Mouse (Mus musculus) ES-E14 (cell line): ENCODE measurements around the gene Chadl. TPM values are rescaled to one million over a fixed set of nuclear protein-coding genes. Genes with fewer than 3 reads are reported as not detected.

Source experiments
- DNase-seq: peaks from one replicate; pipeline ENCODE4 v3.0.0-alpha.2; 2013; ENCODE audit warnings: low read depth, low spot score
- H3K27ac ChIP-seq: 2 replicates; pipeline ENCODE4 v1.5.1; 2012; ENCODE audit warnings: low read depth, mild to moderate bottlenecking, low read length, moderate library complexity, mixed read lengths; ENCODE audit not compliant: poor library complexity, insufficient read depth, severe bottlenecking
- H3K36me3 ChIP-seq: 2 replicates; pipeline ENCODE4 v1.6.1; 2012; ENCODE audit warnings: mild to moderate bottlenecking, low read length, moderate library complexity, mixed read lengths; ENCODE audit not compliant: control insufficient read depth, poor library complexity, insufficient read depth, severe bottlenecking
- H3K4me1 ChIP-seq, 2 experiments: fragments of 150-350 bp in 1 of 2; sonication (generic) in 1 of 2; 2 replicates each; pipeline ENCODE4 v1.6.1; 2012; ENCODE audit warnings: low read length in 2 of 2, mild to moderate bottlenecking in 1 of 2, mixed read lengths in 1 of 2; ENCODE audit not compliant: control insufficient read depth in 2 of 2, insufficient read depth in 2 of 2, poor library complexity in 1 of 2
- H3K4me3 ChIP-seq, 2 experiments: fragments of 150-350 bp in 1 of 2; sonication (generic) in 1 of 2; 2 replicates each; pipeline ENCODE4 v1.5.1; 2012; ENCODE audit warnings: low read length in 2 of 2, low read depth in 1 of 2, mild to moderate bottlenecking in 1 of 2, mixed read lengths in 1 of 2; ENCODE audit not compliant: insufficient read depth in 1 of 2, poor library complexity in 1 of 2, severe bottlenecking in 1 of 2
- H3K9ac ChIP-seq: 2 replicates; pipeline ENCODE4 v1.6.1; 2012; ENCODE audit warnings: low read depth, mild to moderate bottlenecking, low read length, mixed read lengths; ENCODE audit not compliant: poor library complexity, insufficient read depth, severe bottlenecking
- H3K9me3 ChIP-seq: fragments of 150-350 bp; sonication (generic); 2 replicates; pipeline ENCODE4 v1.6.1; 2012; ENCODE audit warnings: low read depth, mild to moderate bottlenecking, low read length; ENCODE audit not compliant: control insufficient read depth, insufficient read depth
- CHD2 ChIP-seq: IDR thresholded peaks from 2 replicates; pipeline ENCODE4 v1.6.1; 2014; ENCODE audit warnings: mild to moderate bottlenecking, low read depth, low read length, inconsistent platforms
- HCFC1 ChIP-seq: IDR thresholded peaks from 2 replicates; pipeline ENCODE4 v1.6.1; 2012; ENCODE audit warnings: low read length, inconsistent platforms, borderline replicate concordance; ENCODE audit not compliant: insufficient read depth
- MAFK ChIP-seq: IDR thresholded peaks from 2 replicates; pipeline ENCODE4 v1.6.1; 2014; ENCODE audit warnings: mild to moderate bottlenecking, low read depth, low read length, inconsistent platforms; ENCODE audit not compliant: insufficient read depth
- ZC3H11A ChIP-seq: IDR thresholded peaks from 2 replicates; pipeline ENCODE4 v1.6.1; 2012; ENCODE audit warnings: low read depth, mild to moderate bottlenecking, inconsistent platforms, low read length, borderline replicate concordance
- ZNF384 ChIP-seq: IDR thresholded peaks from 2 replicates; pipeline ENCODE4 v1.6.1; 2012; ENCODE audit warnings: low read depth, low read length, inconsistent platforms
- in situ Hi-C, 2 experiments: fragments of 600-800 bp; cut with MboI; formaldehyde crosslinking; loops; one replicate each; pipeline ENCODE4 v1.15.1; 2025; ENCODE audit warnings: low sequenced_read_pairs in 2 of 2, inconsistent platforms in 1 of 2; ENCODE audit not compliant: unreplicated experiment in 2 of 2
- total RNA-seq: library from RNA; depleted of rRNA; stranded (reverse); fragments of 300-350 nt; gene quantifications from 2 replicates; pipeline ENCODE4 v1.2.3, GENCODE M21; 2012

The Chadl gene
- total RNA-seq, 1 experiment, result 0.98 TPM

DNA sequence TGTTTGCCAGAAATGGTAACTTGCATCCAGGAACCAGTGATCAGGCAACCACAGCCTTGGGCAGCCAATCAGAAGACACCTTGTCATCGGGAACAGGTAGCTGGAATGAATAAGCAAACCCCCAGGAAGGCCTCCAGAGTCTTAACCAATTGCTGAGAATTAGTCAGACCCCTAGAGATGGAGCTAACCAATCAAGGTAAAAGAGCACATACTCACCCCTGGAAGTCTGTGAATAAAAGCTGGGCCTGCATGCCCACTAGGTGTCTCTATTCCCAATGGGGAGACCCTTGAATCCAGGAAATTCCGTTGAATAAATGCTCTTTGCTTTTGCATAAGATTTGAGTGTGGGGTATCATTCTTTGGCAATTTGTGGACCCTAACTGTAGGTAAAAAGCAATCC is 42.8 kb upstream of the Chadl start:
- in situ Hi-C loops, result no loop called here
- Histone ChIP-seq H3K9me3 (no peaks in the 10 kb centered on the region), H3K36me3 (no peaks in the 10 kb centered on the region), H3K9ac (no peak overlapping the region), H3K4me3 (no peak overlapping the region), H3K27ac (no peak overlapping the region), H3K4me1 (peaks cover 0 to 4% of the 10 kb centered on the region in 2 experiments; a peak in 1 of 4 replicates)
- no peak for TF ChIP-seq ZC3H11A
- peak; percentile 47; the same call in 1 of the 2 replicates for TF ChIP-seq CHD2
- no peak for DNase-seq

DNA sequence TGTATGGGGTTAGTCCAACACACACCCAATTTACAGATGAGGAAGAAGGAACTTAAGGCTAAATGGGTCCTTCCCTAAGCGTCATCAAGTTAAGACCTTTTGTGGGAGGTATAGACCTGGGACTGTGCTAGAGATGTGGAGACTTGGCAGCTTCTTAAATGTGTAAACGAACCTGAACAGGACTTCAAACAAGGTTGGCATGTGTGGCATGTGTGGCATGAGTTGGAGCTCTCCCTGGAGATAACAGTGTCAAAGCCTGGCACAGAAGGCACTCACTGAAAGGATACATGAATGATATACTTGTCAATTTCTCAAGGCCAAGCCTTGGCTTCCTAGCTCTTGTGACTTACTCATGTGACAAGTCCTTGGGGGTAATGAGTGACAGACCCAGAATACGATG is 42.2 kb upstream of the Chadl start:
- Histone ChIP-seq H3K9me3 (no peaks in the 10 kb centered on the region), H3K9ac (no peak overlapping the region)
- in situ Hi-C loops, result no loop called here

DNA sequence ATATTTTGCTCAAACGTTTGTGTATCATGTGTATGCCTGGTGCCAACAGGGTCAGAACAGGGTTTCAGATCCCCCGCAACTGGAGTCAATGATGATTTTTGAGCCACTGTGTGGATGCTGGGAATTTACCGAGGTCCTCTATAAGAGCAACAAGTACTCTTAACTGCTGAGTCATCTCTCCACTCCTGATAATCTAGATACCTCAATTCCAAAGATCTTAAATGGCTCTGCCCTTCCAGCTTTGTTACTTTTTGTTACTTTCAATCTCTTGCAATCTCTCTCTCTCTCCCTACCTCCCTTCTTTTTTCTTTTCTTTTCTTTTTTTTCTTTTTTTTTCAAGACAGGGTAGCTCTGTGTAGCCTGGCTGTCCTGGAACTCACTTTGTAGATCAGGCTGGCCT is 38.0 kb upstream of the Chadl start:
- Histone ChIP-seq H3K36me3 (no peaks in the 10 kb centered on the region), H3K9ac (no peak overlapping the region), H3K4me1 (0 out of 4 replicates have a peak, but pooled peaks cover 0 to 2% of the 10 kb centered on the region in 2 experiments), H3K27ac (no peak overlapping the region), H3K9me3 (no peaks in the 10 kb centered on the region), H3K4me3 (no peak overlapping the region)
- no peak for TF ChIP-seq ZNF384
- TF ChIP-seq CHD2, result no peak
- TF ChIP-seq ZC3H11A, result no peak
- TF ChIP-seq MAFK, result no peak
- no peak for DNase-seq
- in situ Hi-C loops, result no loop called here

More for the DNA sequence above, 42.2 kb upstream of the Chadl start:
- Histone ChIP-seq H3K4me3 (no peak overlapping the region), H3K27ac (no peak overlapping the region), H3K36me3 (no peaks in the 10 kb centered on the region), H3K4me1 (peaks cover 0 to 4% of the 10 kb centered on the region in 2 experiments; a peak in 1 of 4 replicates)
- no peak for TF ChIP-seq ZNF384
- no peak for TF ChIP-seq CHD2
- no peak for TF ChIP-seq HCFC1
- TF ChIP-seq MAFK, result no peak
- no peak for TF ChIP-seq ZC3H11A
- no peak for DNase-seq

DNA sequence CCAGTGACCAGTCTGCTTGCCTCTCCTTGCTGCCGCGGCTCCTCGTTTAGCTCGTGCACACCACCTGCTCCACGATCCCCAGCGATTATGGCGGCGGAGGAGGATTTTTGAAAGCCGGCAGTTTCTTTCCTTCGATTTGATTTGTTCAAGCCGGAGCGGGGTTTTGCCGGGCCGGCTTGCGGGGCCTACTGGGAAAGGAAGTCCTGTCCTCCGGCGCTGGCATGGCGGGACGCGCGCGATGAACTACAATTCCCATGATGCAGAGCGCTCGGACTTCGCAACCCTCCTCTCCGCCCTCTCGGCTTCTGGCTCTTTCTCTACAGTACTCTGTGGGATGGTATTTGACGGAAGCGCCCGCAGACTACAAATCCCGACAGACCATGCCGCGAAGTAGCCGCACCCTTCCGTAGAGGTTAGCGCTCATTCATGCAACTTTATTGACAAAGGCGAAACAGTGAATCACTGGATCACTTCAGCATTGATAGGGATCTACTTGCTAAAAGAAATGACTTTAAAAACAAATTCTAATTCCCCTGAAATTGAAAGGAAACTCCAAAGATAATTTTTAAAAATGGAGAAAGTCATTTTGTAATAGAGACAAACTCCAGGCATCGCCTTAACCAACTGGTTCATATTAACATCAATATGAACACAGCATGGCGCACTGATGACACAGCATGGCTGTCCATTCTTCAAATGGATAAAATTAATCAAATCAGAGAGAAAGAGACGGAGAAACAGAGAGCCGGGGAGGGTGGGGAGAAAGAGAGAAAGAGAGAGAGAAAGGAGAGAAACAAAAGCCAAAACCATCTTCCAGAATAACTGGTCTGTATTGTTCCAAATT is 32.9 kb upstream of the Chadl start:
- in situ Hi-C loops, result no loop called here
- peak; percentile 97 for DNase-seq
- Histone ChIP-seq H3K4me1 (peaks cover 5 to 7% of the 10 kb centered on the region in 2 experiments; a peak in 2 of 4 replicates), H3K36me3 (peaks cover 9% of the 10 kb centered on the region), H3K4me3 (peak overlapping the region; percentile 92 to 95), H3K9me3 (no peaks in the 10 kb centered on the region), H3K9ac (peak overlapping the region; percentile 97), H3K27ac (peak overlapping the region; percentile 73)
- TF ChIP-seq HCFC1 (peak; percentile 98), ZC3H11A (no peak), CHD2 (0 out of 2 replicates have a peak, but pooled peaks have one; percentile 57), MAFK (0 out of 2 replicates have a peak, but pooled peaks have one; percentile 34), ZNF384 (peak; percentile 91)
